Mouse (Mus musculus) thymus, adult 18-20 months (tissue): ENCODE results near the gene Sgpp1.
"Not testable (repeated sequence)": the region's sequence is repeated elsewhere in the genome, so short reads cannot be mapped to it uniquely, and the experiment has no call there.

Experiments
- DNase-seq, 2 experiments: peaks; one replicate each; pipeline ENCODE4 v3.0.0; 2022; ENCODE audit warnings: mixed read lengths in 2 of 2

Gene Sgpp1

DNA sequence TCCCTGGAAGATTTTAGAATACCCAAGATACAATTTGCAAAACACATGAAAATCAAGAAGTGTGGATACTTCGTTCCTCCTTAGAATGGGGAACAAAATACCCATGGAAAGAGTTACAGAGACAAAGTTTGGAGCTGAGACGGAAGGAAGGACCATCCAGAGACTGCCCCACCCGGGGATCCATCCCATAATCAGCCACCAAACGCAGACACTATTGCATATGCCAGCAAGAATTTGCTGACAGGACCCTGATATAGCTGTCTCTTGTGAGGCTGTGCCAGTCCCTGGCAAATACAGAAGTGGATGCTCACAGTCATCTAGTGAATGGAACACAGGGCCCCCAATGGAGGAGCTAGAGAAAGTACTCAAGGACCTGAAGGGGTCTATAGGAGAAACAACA is 51.5 kb downstream of the Sgpp1 start:
- DNase-seq = not testable (repeated sequence)

DNA sequence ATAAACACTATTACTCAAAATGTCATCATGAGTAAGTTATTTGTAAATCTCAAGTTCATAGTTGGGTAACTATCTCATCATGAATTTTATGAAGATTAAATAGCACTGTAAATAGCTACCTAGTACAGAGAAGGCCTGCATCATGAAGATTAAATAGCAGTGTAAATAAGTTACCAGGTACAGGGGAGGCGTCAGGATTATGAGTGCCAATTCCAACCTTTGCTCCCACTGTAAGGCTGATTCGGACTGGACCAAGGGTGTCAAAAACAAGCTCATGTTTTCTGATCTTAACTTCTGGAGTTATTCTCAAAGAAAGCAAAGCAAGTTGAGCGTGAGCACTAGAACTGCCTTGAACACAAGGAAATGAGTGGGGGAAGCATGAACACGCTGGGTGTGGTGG is 51.9 kb downstream of the Sgpp1 start:
- DNase-seq = no peak

DNA sequence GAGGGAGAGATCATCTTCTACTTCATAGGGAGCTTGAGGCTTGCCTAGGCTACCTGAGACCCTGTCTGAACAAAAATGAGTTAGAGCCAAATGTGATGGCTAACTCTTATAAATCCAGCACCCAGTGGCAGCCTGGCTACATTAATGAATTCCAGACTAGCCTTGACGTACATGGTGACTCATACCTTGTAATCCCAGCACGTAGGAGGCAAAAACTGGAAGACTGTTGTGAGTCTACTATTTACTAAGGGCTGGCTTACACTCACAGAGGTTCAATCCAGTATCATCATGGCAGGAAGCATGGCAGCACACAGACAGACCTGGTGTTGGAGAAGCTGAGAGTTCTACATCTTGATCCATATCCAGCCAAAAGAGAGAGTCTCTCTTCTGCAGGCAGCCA is 52.7 kb downstream of the Sgpp1 start:
- DNase-seq = no peak

DNA sequence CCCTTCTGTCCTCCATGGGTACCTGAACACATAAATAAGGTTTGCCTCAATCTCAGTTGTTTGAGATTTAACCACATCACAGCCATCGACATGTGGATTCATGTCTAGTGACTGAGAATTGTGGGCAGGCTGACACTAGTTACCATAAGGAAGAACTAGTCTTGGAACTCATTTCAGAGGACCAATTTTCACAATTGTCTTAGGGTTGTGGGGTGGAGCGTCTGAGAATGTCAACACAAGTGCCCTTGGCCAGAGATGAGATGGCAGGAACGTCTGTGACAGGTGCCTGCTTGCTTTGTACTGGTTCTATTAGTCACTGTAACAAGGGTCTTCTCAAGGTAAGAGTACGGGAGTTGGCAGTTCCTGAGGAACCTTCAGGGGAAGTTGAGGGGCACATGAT is 54.4 kb downstream of the Sgpp1 start:
- DNase-seq = no peak

DNA sequence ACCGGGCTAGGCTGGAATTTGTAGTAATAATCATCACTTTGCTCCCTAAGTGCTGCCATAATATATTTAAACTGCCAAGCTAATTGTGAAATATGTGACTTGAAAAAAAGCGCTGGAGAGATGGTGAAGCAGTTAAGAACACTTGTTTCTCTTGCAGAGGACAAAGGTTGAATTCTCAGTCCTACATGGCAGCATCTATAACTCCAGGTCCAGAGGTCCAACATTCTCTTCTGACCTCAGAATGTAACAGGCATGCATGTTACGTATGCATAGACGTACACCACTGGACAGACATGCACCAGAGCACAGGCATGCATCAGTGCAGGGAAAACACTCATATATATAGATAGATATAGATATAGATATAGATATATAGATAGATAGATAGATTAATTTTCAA is 57.1 kb downstream of the Sgpp1 start:
- DNase-seq = no peak

DNA sequence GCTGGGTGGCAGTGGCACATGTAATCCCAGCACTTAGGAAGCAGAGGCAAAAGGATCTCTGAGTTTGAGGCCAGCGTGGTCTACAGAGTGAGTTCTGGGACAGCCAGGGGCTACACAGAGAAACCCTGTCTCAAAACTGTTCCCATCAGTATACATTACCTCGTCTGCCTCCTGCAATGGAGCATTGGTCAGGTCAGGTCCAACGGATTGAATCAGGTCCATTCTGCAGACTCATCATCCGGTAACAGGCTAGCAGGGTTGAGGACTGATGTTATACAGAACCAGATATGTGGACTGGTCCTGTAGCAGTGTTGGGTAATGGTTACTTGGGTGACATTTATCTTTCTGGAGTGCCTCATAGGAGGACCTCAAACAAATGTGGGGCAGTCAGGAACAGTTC is 62.9 kb downstream of the Sgpp1 start:
- no peak for DNase-seq

DNA sequence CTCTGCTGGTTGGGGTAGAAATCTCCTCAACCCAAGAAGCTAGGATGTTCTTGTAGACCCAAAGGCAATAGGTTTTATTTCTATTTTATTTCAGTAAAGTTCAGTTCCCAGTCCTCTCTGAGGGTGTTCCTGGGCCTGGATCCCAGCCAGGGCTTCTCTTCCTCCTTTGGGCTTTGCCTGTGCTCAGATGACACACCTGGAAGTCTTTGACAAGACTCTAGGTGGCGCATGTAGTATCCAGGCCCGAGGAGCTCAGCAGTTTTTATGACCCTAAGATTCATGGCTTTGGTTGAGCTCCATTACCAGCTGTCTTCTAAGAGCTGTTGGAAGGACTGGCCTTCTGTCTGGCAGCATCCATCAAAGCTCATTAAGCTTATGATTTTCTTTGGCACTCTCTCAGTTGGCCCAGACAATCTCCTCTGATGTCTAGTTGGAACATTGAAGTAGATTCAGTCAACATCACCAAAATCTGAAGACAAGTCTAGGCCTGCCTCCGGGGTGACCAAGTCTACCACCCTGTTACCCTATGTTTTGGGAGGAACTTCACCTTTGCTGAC is 63.7 kb downstream of the Sgpp1 start:
- no peak for DNase-seq

DNA sequence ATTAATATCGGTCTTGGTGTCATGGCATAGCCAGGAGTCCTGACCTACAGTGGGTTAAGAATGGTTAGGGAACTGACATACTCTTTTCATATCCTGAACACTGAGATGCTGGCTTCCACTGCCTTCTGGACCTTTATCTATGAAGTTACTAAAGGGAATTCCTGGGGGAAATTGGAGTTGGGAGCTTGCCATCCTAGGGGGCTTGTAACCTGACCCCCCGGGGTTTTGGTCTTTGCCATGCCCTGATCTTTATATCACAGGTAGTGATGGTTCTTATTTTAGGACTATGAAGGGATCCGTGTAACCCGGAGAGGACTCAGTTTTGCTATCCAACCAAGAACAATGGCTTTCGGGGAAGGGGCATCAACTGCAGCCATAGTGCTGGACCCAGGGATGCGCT is 64.9 kb downstream of the Sgpp1 start:
- no peak for DNase-seq

DNA sequence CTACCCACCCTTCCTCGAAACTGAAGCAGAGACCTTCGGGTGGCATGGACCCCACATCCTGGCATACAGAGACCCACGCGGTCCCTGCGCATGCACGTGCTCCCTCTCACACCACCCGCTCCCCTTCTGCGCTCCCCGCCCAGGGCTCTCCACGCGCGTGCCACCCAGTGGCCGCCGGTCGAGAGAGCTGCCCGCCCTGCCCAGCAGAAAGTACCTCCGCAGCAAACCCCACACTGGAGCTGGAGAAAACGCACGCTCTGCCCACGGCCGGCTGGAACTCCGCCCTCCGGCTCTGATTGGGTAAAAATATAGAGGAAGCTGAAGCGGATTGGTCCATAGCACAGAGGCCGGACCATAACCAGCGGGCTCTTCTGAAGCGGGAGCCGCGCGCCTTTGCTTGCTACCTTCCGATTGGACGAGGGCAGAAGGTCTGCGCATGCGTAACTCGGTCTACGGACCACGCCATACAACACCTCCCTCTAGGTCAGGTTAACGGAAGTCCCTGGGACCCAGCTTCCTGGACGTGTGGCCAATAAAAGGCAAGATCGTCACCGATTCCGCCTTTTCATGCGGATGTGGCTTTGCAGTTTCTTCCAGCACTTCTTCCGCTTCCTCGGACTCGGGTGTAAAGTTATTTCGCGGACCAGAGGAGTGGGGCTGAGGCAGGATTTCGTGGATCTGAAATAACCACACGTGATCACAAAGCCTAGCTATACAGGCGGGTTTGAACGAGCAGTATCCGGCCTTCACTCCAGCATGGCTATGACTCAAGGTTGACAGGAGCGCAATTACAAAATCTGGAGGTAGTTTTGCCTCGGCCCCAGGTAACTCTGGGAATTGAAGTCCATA is 66.0 kb downstream of the Sgpp1 start, which contains the start of gene Wdr89:
Gene Wdr89, minus strand, starts transcription at position 280 of the 849 bp plus-strand sequence.
- DNase-seq = peak; percentile 99 to 100

DNA sequence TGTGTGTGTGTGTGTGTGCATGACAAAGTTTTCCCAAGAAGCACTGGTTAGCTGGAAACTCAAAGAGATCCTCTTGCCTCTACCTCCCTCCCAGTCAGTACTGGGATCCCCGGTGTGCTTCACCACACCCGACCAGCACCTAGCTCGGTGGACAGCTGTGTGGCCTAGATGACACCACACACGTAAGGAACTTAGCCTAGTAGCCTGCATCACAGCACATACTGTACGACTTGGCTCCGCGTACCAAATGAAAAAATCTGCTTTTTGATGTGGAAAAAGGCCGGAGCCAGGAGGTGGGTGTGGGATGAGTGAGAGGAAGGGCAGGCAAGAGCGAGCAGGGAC is 66.6 kb downstream of the Sgpp1 start:
- no peak for DNase-seq

DNA sequence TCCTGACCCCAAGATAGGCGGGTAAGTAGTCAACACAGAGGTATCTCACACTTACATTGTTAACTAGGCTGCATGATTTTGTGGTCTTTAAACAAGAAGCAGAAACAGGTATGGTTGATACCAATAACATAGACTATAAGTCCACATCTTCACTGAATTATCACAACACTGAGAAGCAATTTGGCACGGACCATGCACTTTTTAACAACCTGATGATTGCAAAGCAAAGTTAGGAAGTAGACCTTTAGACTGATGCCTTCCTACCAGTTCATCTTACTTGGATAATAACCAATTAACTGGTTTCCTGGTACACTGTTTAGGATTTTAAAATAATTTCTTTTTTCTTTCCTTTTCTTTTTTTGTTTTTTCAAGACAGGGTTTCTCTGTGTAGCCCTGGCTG is 67.3 kb downstream of the Sgpp1 start:
- DNase-seq = no peak

DNA sequence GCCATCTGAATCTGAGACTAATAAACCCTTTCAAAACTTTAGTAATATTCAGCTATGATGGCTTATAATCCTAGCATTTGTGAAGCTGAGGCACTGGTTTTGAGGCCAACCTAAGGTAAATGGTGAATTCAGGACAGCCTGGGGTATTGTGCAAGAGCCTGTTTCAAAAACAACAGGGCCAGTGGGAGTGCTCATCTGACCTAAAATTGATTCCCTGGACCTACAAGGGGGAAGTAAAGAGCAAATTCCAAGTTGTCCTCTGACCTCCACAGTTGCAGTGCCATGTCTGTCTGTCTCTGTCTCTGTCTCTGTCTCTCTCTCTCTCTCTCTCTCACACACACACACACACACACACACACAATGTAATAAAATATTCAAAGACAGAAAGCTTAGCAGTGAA is 68.6 kb downstream of the Sgpp1 start:
- no peak for DNase-seq

DNA sequence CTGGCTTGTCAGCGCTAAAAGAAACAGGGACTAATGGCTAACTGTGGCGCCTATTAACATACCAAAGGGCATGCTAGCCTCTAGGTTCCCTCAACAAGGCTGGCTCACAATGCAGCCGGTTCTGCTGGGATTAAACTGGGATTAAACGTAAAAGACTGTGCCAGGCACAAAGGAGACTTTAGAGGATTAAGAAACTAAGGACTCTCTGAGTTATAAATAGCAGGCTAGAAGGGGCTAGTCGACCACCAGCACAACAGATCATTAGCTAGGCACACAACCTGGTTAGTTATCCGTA is 71.1 kb downstream of the Sgpp1 start:
- no peak for DNase-seq
